Mouse (Mus musculus) MEL (cell line): ENCODE results near the gene Gramd1b. TPM values are rescaled to one million over a fixed set of nuclear protein-coding genes. Genes with fewer than 3 reads are reported as not detected.

Experiments used
- DNase-seq: peaks from one replicate; pipeline ENCODE4 v3.0.0; 2011; ENCODE audit warnings: low read depth, low spot score
- H3K27ac ChIP-seq: 2 replicates; pipeline ENCODE4 v1.5.1; 2012; ENCODE audit warnings: low read depth, mild to moderate bottlenecking, control low read depth, low read length, moderate library complexity; ENCODE audit not compliant: control insufficient read depth
- H3K27me3 ChIP-seq, 2 experiments: fragments of 150-350 bp in 1 of 2; sonication (generic) in 1 of 2; 2 replicates each; pipeline ENCODE4 v1.6.1; 2012; ENCODE audit warnings: low read length in 2 of 2, mild to moderate bottlenecking in 2 of 2, improper control_type of control experiment in 1 of 2, moderate library complexity in 1 of 2; ENCODE audit not compliant: insufficient read depth in 2 of 2, control insufficient read depth in 1 of 2
- H3K36me3 ChIP-seq, 2 experiments: 2 replicates each; pipeline ENCODE4 v1.6.1; 2012 to 2014; ENCODE audit warnings: low read length in 2 of 2, improper control_type of control experiment in 1 of 2, inconsistent platforms in 1 of 2, mild to moderate bottlenecking in 1 of 2; ENCODE audit not compliant: insufficient read depth in 2 of 2, control insufficient read depth in 1 of 2
- H3K4me1 ChIP-seq, 2 experiments: fragments of 150-350 bp in 1 of 2; sonication (generic) in 1 of 2; 2 replicates each; pipeline ENCODE4 v1.6.1; 2012; ENCODE audit warnings: low read length in 2 of 2, improper control_type of control experiment in 1 of 2, mild to moderate bottlenecking in 1 of 2; ENCODE audit not compliant: insufficient read depth in 2 of 2, control insufficient read depth in 1 of 2
- H3K4me3 ChIP-seq, 2 experiments: fragments of 150-350 bp in 1 of 2; sonication (generic) in 1 of 2; 2 replicates each; pipeline ENCODE4 v1.5.1; 2012; ENCODE audit warnings: low read depth in 2 of 2, low read length in 2 of 2, mild to moderate bottlenecking in 2 of 2, moderate library complexity in 2 of 2, control low read depth in 1 of 2, improper control_type of control experiment in 1 of 2; ENCODE audit not compliant: control insufficient read depth in 1 of 2, insufficient read depth in 1 of 2
- H3K79me2 ChIP-seq: 2 replicates; pipeline ENCODE4 v1.6.1; 2012; ENCODE audit warnings: mild to moderate bottlenecking, low read length, moderate library complexity; ENCODE audit not compliant: control insufficient read depth, poor library complexity, insufficient read depth
- H3K9ac ChIP-seq: 2 replicates; pipeline ENCODE4 v1.6.1; 2012; ENCODE audit warnings: low read depth, mild to moderate bottlenecking, control low read depth, low read length, moderate library complexity; ENCODE audit not compliant: control insufficient read depth, poor library complexity, severe bottlenecking
- H3K9me3 ChIP-seq: fragments of 150-350 bp; sonication (generic); replicated peaks from 2 replicates; pipeline ENCODE4 v1.6.1; 2012; ENCODE audit warnings: mild to moderate bottlenecking, low read length, improper control_type of control experiment, moderate library complexity; ENCODE audit not compliant: insufficient read depth
- CHD1 ChIP-seq: IDR thresholded peaks from 2 replicates; pipeline ENCODE4 v1.6.1; 2012; ENCODE audit warnings: low read depth, mild to moderate bottlenecking, inconsistent platforms, low read length, improper control_type of control experiment
- E2F4 ChIP-seq: IDR thresholded peaks from 2 replicates; pipeline ENCODE4 v1.6.1; 2011; ENCODE audit warnings: low read depth, low read length, improper control_type of control experiment, borderline replicate concordance
- ETS1 ChIP-seq: IDR thresholded peaks from 2 replicates; pipeline ENCODE4 v1.6.1; 2012; ENCODE audit warnings: low read depth, mild to moderate bottlenecking, inconsistent platforms, low read length, improper control_type of control experiment, moderate library complexity
- GABPA ChIP-seq: IDR thresholded peaks from 2 replicates; pipeline ENCODE4 v1.6.1; 2012; ENCODE audit warnings: low read depth, mild to moderate bottlenecking, inconsistent platforms, low read length, improper control_type of control experiment, moderate library complexity
- GATA1 ChIP-seq: IDR thresholded peaks from 2 replicates; pipeline ENCODE4 v1.6.1; 2011; ENCODE audit warnings: low read depth, low read length, improper control_type of control experiment
- HCFC1 ChIP-seq: IDR thresholded peaks from 2 replicates; pipeline ENCODE4 v1.6.1; 2012; ENCODE audit warnings: low read depth, mild to moderate bottlenecking, inconsistent platforms, low read length, improper control_type of control experiment, moderate library complexity
- JUND ChIP-seq: IDR thresholded peaks from 2 replicates; pipeline ENCODE4 v1.6.1; 2011; ENCODE audit warnings: low read depth, mild to moderate bottlenecking, improper control_type of control experiment, low read length
- KAT2A ChIP-seq: conservative IDR thresholded peaks from 2 replicates; pipeline ENCODE4 v1.6.1; 2012; ENCODE audit warnings: low read depth, low read length, improper control_type of control experiment, inconsistent platforms
- MAFK ChIP-seq: IDR thresholded peaks from 2 replicates; pipeline ENCODE4 v1.6.1; 2011; ENCODE audit warnings: low read depth, mild to moderate bottlenecking, low read length, improper control_type of control experiment, borderline replicate concordance
- MAX ChIP-seq: IDR thresholded peaks from 2 replicates; pipeline ENCODE4 v1.6.1; 2011; ENCODE audit warnings: low read length, improper control_type of control experiment
- MXI1 ChIP-seq: IDR thresholded peaks from 2 replicates; pipeline ENCODE4 v1.6.1; 2011; ENCODE audit warnings: mild to moderate bottlenecking, low read depth, low read length, improper control_type of control experiment
- MYB ChIP-seq: IDR thresholded peaks from 2 replicates; pipeline ENCODE4 v1.6.1; 2011; ENCODE audit warnings: mild to moderate bottlenecking, low read depth, low read length, improper control_type of control experiment
- NRF1 ChIP-seq: IDR thresholded peaks from 2 replicates; pipeline ENCODE4 v1.6.1; 2014; ENCODE audit warnings: low read depth, mild to moderate bottlenecking, inconsistent platforms, low read length, improper control_type of control experiment, moderate library complexity; ENCODE audit not compliant: poor library complexity, insufficient read depth, severe bottlenecking
- POLR2A ChIP-seq, 2 experiments: IDR thresholded peaks; 2 replicates each; pipeline ENCODE4 v1.6.1; 2011 to 2012; ENCODE audit warnings: low read length in 2 of 2, mild to moderate bottlenecking in 2 of 2, control low read depth in 1 of 2, improper control_type of control experiment in 1 of 2, low read depth in 1 of 2, moderate library complexity in 1 of 2; ENCODE audit not compliant: control insufficient read depth in 1 of 2, insufficient read depth in 1 of 2, poor library complexity in 1 of 2
- POLR2AphosphoS5 ChIP-seq: IDR thresholded peaks from 2 replicates; pipeline ENCODE4 v1.6.1; 2012; ENCODE audit warnings: low read depth, borderline replicate concordance, mild to moderate bottlenecking, inconsistent platforms, low read length, moderate library complexity, mixed read lengths
- SMC3 ChIP-seq: IDR thresholded peaks from 2 replicates; pipeline ENCODE4 v1.6.1; 2011; ENCODE audit warnings: low read depth, low read length, improper control_type of control experiment
- TAL1 ChIP-seq: IDR thresholded peaks from 2 replicates; pipeline ENCODE4 v1.6.1; 2012; ENCODE audit warnings: mild to moderate bottlenecking, inconsistent platforms, low read length, moderate library complexity, mixed read lengths
- TBP ChIP-seq: IDR thresholded peaks from 2 replicates; pipeline ENCODE4 v1.8.0; 2011; ENCODE audit warnings: low read depth, low read length, improper control_type of control experiment
- TCF12 ChIP-seq: IDR thresholded peaks from 2 replicates; pipeline ENCODE4 v1.6.1; 2014; ENCODE audit warnings: low read depth, mild to moderate bottlenecking, inconsistent platforms, low read length, improper control_type of control experiment, moderate library complexity
- UBTF ChIP-seq: IDR thresholded peaks from 2 replicates; pipeline ENCODE4 v1.6.1; 2012; ENCODE audit warnings: low read depth, mild to moderate bottlenecking, inconsistent platforms, low read length, improper control_type of control experiment, moderate library complexity, borderline replicate concordance; ENCODE audit not compliant: insufficient read depth
- USF2 ChIP-seq, 2 experiments: IDR thresholded peaks; 2 replicates each; pipeline ENCODE4 v1.6.1; 2011 to 2012; ENCODE audit warnings: improper control_type of control experiment in 2 of 2, low read length in 2 of 2, borderline replicate concordance in 1 of 2, inconsistent platforms in 1 of 2, low read depth in 1 of 2, mild to moderate bottlenecking in 1 of 2; ENCODE audit not compliant: insufficient read depth in 1 of 2
- ZC3H11A ChIP-seq: IDR thresholded peaks from 2 replicates; pipeline ENCODE4 v1.6.1; 2012; ENCODE audit warnings: low read depth, mild to moderate bottlenecking, inconsistent platforms, low read length, improper control_type of control experiment
- polyA plus RNA-seq, 2 experiments: library from polyadenylated mRNA; stranded (reverse) in 1 of 2; unstranded in 1 of 2; fragments of >175 nt in 1 of 2; fragments of >200 nt in 1 of 2; gene quantifications; 2 replicates each; pipeline versions ENCODE4 v1.2.1 to v1.2.4; 2012; ENCODE audit warnings: low replicate concordance in 2 of 2, low read depth in 1 of 2; ENCODE audit not compliant: insufficient read length in 2 of 2, insufficient read depth in 1 of 2, missing spikeins in 1 of 2
- total RNA-seq: library from RNA; depleted of rRNA; stranded (reverse); fragments of 300-350 nt; gene quantifications from 2 replicates; pipeline ENCODE4 v1.2.3, GENCODE M21; 2012

The Gramd1b gene
- total and polyA plus RNA-seq, 3 experiments, result not detected

GRCm38 (mm10) chr9:40345493-40346231 is 185.5 kb downstream of the Gramd1b start:
- Histone ChIP-seq H3K4me3 (no peak overlapping the region), H3K9ac (no peak overlapping the region), H3K27ac (no peak overlapping the region), H3K27me3 (no peaks in the 10 kb centered on the region), H3K79me2 (no peaks in the 10 kb centered on the region), H3K36me3 (no peaks in the 10 kb centered on the region)
- no peak for TF ChIP-seq GATA1
- no peak for TF ChIP-seq ETS1
- TF ChIP-seq UBTF, result no peak
- no peak for TF ChIP-seq MYB
- TF ChIP-seq TAL1, result no peak
- TF ChIP-seq MAFK, result no peak
- TF ChIP-seq JUND, result no peak
- no peak for TF ChIP-seq NRF1
- TF ChIP-seq TCF12, result no peak
- TF ChIP-seq MAX, result no peak
- TF ChIP-seq, all 39 proteins: peak for 0
- DNase-seq, result no peak
- no peaks in the 10 kb centered on the region for H3K9me3 ChIP-seq
- no peaks in the 10 kb centered on the region for H3K4me1 ChIP-seq

DNA sequence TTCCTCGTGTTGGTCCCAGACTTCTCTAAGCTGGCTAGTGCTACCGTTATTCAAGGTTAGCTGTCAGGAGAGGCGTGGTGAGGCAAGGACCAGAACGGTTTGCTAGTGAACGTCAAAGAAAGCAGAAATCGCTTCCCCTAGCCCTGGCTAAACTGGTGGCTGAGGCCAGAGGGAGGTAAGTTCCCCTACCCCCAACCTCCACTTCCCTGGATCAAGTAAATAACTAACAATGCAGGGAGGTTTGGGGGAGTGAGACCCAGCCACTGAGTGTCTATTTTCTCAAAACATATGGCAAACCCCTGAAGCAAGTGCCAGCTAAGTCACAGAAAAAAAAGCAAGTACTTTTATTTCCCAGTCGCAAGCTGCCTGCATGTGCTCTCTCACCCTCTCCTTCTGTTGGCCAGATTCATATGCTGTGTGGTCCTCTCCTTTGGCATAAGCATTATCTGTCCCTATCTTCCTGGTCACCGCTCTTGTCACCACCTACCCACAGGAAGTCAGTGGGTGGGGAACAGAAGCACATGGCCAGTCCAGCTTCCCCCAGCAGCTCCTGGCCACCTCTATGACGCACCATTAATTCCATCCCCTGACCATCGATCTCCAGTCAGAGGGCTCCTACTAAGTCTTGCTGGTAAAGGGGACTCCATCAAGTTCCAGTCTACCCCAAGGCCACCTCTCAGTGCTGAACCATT is 186.2 kb downstream of the Gramd1b start:
- Histone ChIP-seq H3K27me3 (no peaks in the 10 kb centered on the region), H3K79me2 (no peaks in the 10 kb centered on the region), H3K9ac (no peak overlapping the region), H3K27ac (no peak overlapping the region), H3K9me3 (no peaks in the 10 kb centered on the region), H3K36me3 (no peaks in the 10 kb centered on the region), H3K4me1 (no peaks in the 10 kb centered on the region), H3K4me3 (no peak overlapping the region)
- TF ChIP-seq USF2 (IDR thresholded peaks at IDR 0.05; ENCODE audit: borderline replicate concordance in 1 of 2, insufficient read depth in 1 of 2, low read depth in 1 of 2, low read length in 2 of 2), result no peak
- no peak for TF ChIP-seq SMC3
- no peak for TF ChIP-seq KAT2A
- TF ChIP-seq CHD1, result no peak
- TF ChIP-seq UBTF, result no peak
- no peak for TF ChIP-seq TAL1
- no peak for TF ChIP-seq MYB
- no peak for TF ChIP-seq HCFC1
- no peak for TF ChIP-seq TBP
- TF ChIP-seq JUND, result no peak
- no peak for TF ChIP-seq ZC3H11A
- no peak for TF ChIP-seq POLR2AphosphoS5
- TF ChIP-seq GABPA, result no peak
- TF ChIP-seq E2F4, result no peak
- TF ChIP-seq POLR2A (IDR thresholded peaks at IDR 0.05; ENCODE audit: control insufficient read depth in 1 of 2, insufficient read depth in 1 of 2, low read depth in 1 of 2, low read length in 2 of 2, poor library complexity in 1 of 2), result no peak
- TF ChIP-seq MXI1, result no peak
- no peak for DNase-seq
